Mouse (Mus musculus) stomach, embryonic 14.5 days (tissue): ENCODE results near the gene Nt5dc3. TPM values are rescaled to one million over a fixed set of nuclear protein-coding genes. Genes with fewer than 3 reads are reported as not detected.
A peak's percentile ranks its signal among the peaks of the same experiment; 100 is the strongest.

Source experiments
- ATAC-seq: fragments of 200-750 bp; cut with Nextera tagmentation; 2 replicates; pipeline ENCODE4 v1.8.0; 2017; ENCODE audit warnings: low read depth, moderate TSS enrichment; ENCODE audit not compliant: insufficient number of reproducible peaks, insufficient read depth, low FRiP score
- H3K27ac ChIP-seq: fragments of 300-500 bp; sonication (generic); 2 replicates; pipeline ENCODE4 v1.5.1; 2014; ENCODE audit warnings: mild to moderate bottlenecking, low read length, moderate library complexity, mixed read lengths
- H3K27me3 ChIP-seq: fragments of 300-500 bp; sonication (generic); 2 replicates; pipeline ENCODE4 v1.6.1; 2014; ENCODE audit warnings: low read length, control low read depth, mixed read lengths; ENCODE audit not compliant: control insufficient read depth, insufficient read depth
- H3K36me3 ChIP-seq: fragments of 300-500 bp; sonication (generic); 2 replicates; pipeline ENCODE4 v1.6.1; 2014; ENCODE audit warnings: mild to moderate bottlenecking, control low read depth, low read length, moderate library complexity, mixed read lengths; ENCODE audit not compliant: control insufficient read depth, insufficient read depth
- H3K4me1 ChIP-seq: fragments of 300-500 bp; sonication (generic); 2 replicates; pipeline ENCODE4 v1.6.1; 2014; ENCODE audit warnings: low read length, control low read depth, mixed read lengths; ENCODE audit not compliant: control insufficient read depth, insufficient read depth
- H3K4me2 ChIP-seq: fragments of 300-500 bp; sonication (generic); replicated peaks from 2 replicates; pipeline ENCODE4 v1.6.1; 2014; ENCODE audit warnings: low read depth, low read length, control low read depth
- H3K4me3 ChIP-seq: fragments of 300-500 bp; sonication (generic); 2 replicates; pipeline ENCODE4 v1.5.1; 2014; ENCODE audit warnings: low read depth, low read length, control low read depth
- H3K9ac ChIP-seq: fragments of 300-500 bp; sonication (generic); replicated peaks from 2 replicates; pipeline ENCODE4 v1.6.1; 2014; ENCODE audit warnings: low read depth, mild to moderate bottlenecking, control low read depth, low read length, moderate library complexity, mixed read lengths
- H3K9me3 ChIP-seq: fragments of 300-500 bp; sonication (generic); 2 replicates; pipeline ENCODE4 v1.6.1; 2016; ENCODE audit warnings: low read depth, low read length, control low read depth; ENCODE audit not compliant: control insufficient read depth
- WGBS: fragments of 180-500 bp; shearing (Covaris S2); extraction: QIAGEN DNeasy Blood & Tissue Kit; methylation state at CpG from one replicate; pipeline ENCODE4 v1.1.7; 2014; 5-methylcytosine and 5-hydroxymethylcytosine counted together
- polyA plus RNA-seq: library from polyadenylated mRNA; unstranded; fragments of >200 nt; fragmentation: Nextera tagmentation; extraction: Ambion mirVana; gene quantifications from 2 replicates; pipeline ENCODE4 v1.2.1, GENCODE M21; 2014

Gene Nt5dc3
- polyA plus RNA-seq, 1 experiment from 2014 or later, result 2.2 TPM

GRCm38 (mm10) chr10:86814292-86815131, 35.7 kb downstream of the Nt5dc3 start:
- Histone ChIP-seq H3K4me3 (no peak overlapping the region), H3K27ac (peak overlapping the region; percentile 6; the same call in 1 of the 2 replicates), H3K4me1 (peaks cover 4% of the 10 kb centered on the region; the same call in 1 of the 2 replicates), H3K9me3 (no peaks in the 10 kb centered on the region), H3K36me3 (no peaks in the 10 kb centered on the region), H3K9ac (no peak overlapping the region), H3K27me3 (no peaks in the 10 kb centered on the region), H3K4me2 (no peak overlapping the region)
- WGBS, result 71% methylated on average over 19 of the region's 19 CpGs
- peak; percentile 73 for ATAC-seq

GRCm38 (mm10) chr10:86815133-86815532, 36.3 kb downstream of the Nt5dc3 start:
- Histone ChIP-seq H3K4me2 (no peak overlapping the region), H3K4me1 (peaks cover 9% of the 10 kb centered on the region; the same call in 1 of the 2 replicates), H3K9ac (no peak overlapping the region), H3K27me3 (no peaks in the 10 kb centered on the region), H3K36me3 (no peaks in the 10 kb centered on the region), H3K27ac (peak overlapping the region; percentile 3; the same call in 1 of the 2 replicates), H3K9me3 (no peaks in the 10 kb centered on the region), H3K4me3 (no peak overlapping the region)
- WGBS, result 81% methylated on average over 7 of the region's 7 CpGs
- ATAC-seq, result no peak

GRCm38 (mm10) chr10:86819649-86820165, 40.9 kb downstream of the Nt5dc3 start:
- no peak for ATAC-seq
- H3K9ac ChIP-seq, result no peak overlapping the region
- WGBS, result 47% methylated on average over 8 of the region's 8 CpGs
- no peaks in the 10 kb centered on the region for H3K9me3 ChIP-seq
- H3K27ac ChIP-seq, result peak overlapping the region; percentile 74
- peaks cover 9% of the 10 kb centered on the region; the same call in 1 of the 2 replicates for H3K4me1 ChIP-seq
- H3K27me3 ChIP-seq, result no peaks in the 10 kb centered on the region
- H3K4me2 ChIP-seq, result no peak overlapping the region
- H3K4me3 ChIP-seq, result no peak overlapping the region
- H3K36me3 ChIP-seq, result peaks cover 2% of the 10 kb centered on the region; the same call in 1 of the 2 replicates

GRCm38 (mm10) chr10:86821014-86821413, 42.2 kb downstream of the Nt5dc3 start:
- peaks cover 9% of the 10 kb centered on the region; the same call in 1 of the 2 replicates for H3K4me1 ChIP-seq
- no peak overlapping the region for H3K4me3 ChIP-seq
- H3K36me3 ChIP-seq, result peaks cover 2% of the 10 kb centered on the region; the same call in 1 of the 2 replicates
- no peak overlapping the region for H3K4me2 ChIP-seq
- 94% methylated on average over 7 of the region's 7 CpGs for WGBS
- no peak overlapping the region for H3K9ac ChIP-seq
- H3K27me3 ChIP-seq, result no peaks in the 10 kb centered on the region
- H3K9me3 ChIP-seq, result no peaks in the 10 kb centered on the region
- H3K27ac ChIP-seq, result no peak overlapping the region
- ATAC-seq, result no peak

GRCm38 (mm10) chr10:86824093-86824492, 45.3 kb downstream of the Nt5dc3 start:
- H3K4me2 ChIP-seq, result no peak overlapping the region

GRCm38 (mm10) chr10:86824871-86825270, 46.1 kb downstream of the Nt5dc3 start:
- no peak overlapping the region for H3K4me2 ChIP-seq
- no peak overlapping the region for H3K4me3 ChIP-seq
- H3K9me3 ChIP-seq, result no peaks in the 10 kb centered on the region
- no peak for ATAC-seq
- no peak overlapping the region for H3K9ac ChIP-seq
- H3K36me3 ChIP-seq, result peaks cover 2% of the 10 kb centered on the region; the same call in 1 of the 2 replicates
- no peak overlapping the region for H3K27ac ChIP-seq
- WGBS, result 81% methylated on average over 14 of the region's 14 CpGs
- no peaks in the 10 kb centered on the region for H3K27me3 ChIP-seq
- 0 out of 2 replicates have a peak, but pooled peaks cover 2% of the 10 kb centered on the region for H3K4me1 ChIP-seq

More at GRCm38 (mm10) chr10:86824093-86824492, 45.3 kb downstream of the Nt5dc3 start:
- H3K36me3 ChIP-seq, result peaks cover 2% of the 10 kb centered on the region; the same call in 1 of the 2 replicates
- no peak for ATAC-seq
- 80% methylated on average over 6 of the region's 6 CpGs for WGBS
- no peaks in the 10 kb centered on the region for H3K27me3 ChIP-seq
- no peak overlapping the region for H3K9ac ChIP-seq
- H3K9me3 ChIP-seq, result no peaks in the 10 kb centered on the region
- H3K27ac ChIP-seq, result no peak overlapping the region
- peaks cover 6% of the 10 kb centered on the region; the same call in 1 of the 2 replicates for H3K4me1 ChIP-seq
- H3K4me3 ChIP-seq, result no peak overlapping the region

- ATAC-seq, result no peak
- WGBS, result 91% methylated on average over 10 of the region's 10 CpGs
- H3K27ac ChIP-seq, result no peak overlapping the region
- no peak overlapping the region for H3K4me3 ChIP-seq
- no peak overlapping the region for H3K9ac ChIP-seq
- H3K9me3 ChIP-seq, result no peaks in the 10 kb centered on the region
- peaks cover 2% of the 10 kb centered on the region; the same call in 1 of the 2 replicates for H3K36me3 ChIP-seq
- H3K4me1 ChIP-seq, result no peaks in the 10 kb centered on the region
- H3K27me3 ChIP-seq, result no peaks in the 10 kb centered on the region
- no peak overlapping the region for H3K4me2 ChIP-seq
These were observed 47.2 kb downstream of the Nt5dc3 start for GRCm38 (mm10) chr10:86825871-86826522.

GRCm38 (mm10) chr10:86826929-86827328, 48.1 kb downstream of the Nt5dc3 start:
- Histone ChIP-seq H3K9ac (no peak overlapping the region), H3K36me3 (peaks cover 2% of the 10 kb centered on the region; the same call in 1 of the 2 replicates), H3K4me3 (no peak overlapping the region), H3K27me3 (no peaks in the 10 kb centered on the region), H3K27ac (no peak overlapping the region), H3K4me2 (no peak overlapping the region), H3K9me3 (no peaks in the 10 kb centered on the region), H3K4me1 (no peaks in the 10 kb centered on the region)
- no peak for ATAC-seq
- WGBS, result 73% methylated on average over 3 of the region's 3 CpGs
